Mouse (Mus musculus): Measurements from ENCODE around the gene Thap11.

GRCm38 (mm10) chr8:105839209-105839608 lies 15.7 kb upstream of the Thap11 start:
- no peak for TF ChIP-seq CTCF (IDR thresholded peaks at IDR 0.05; ENCODE audit: low read depth, low read length)
- TF ChIP-seq POLR2A (IDR thresholded peaks at IDR 0.05; ENCODE audit: borderline replicate concordance, low read depth, low read length): no peak
